Mouse (Mus musculus) CD4-positive, CD25-positive, alpha-beta regulatory T cell, adult 9 weeks (primary cell): ENCODE results near the gene Stx3. TPM values are rescaled to one million over a fixed set of nuclear protein-coding genes. Genes with fewer than 3 reads are reported as not detected.

ENCODE experiments used
- polyA plus RNA-seq: library from polyadenylated mRNA; unstranded; fragments of 100-300 nt; shearing (Covaris generic); gene quantifications from one replicate; pipeline ENCODE4 v1.2.1, GENCODE M21; 2017

The Stx3 gene
- 2.5 TPM for polyA plus RNA-seq

GRCm38 (mm10) chr19:11819143-11819700 lies at the start of gene Stx3:
Gene Stx3, minus strand, starts transcription at chr19:11819403.

GRCm38 (mm10) chr19:11860966-11861365 lies 41.8 kb upstream of the Stx3 start, which contains the start of gene Olfr1418:
Gene Olfr1418, minus strand, starts transcription at chr19:11861066.

GRCm38 (mm10) chr19:11839119-11839518 lies 19.9 kb upstream of the Stx3 start, which contains the start of gene Olfr1417:
Gene Olfr1417, minus strand, starts transcription at chr19:11839219.

DNA sequence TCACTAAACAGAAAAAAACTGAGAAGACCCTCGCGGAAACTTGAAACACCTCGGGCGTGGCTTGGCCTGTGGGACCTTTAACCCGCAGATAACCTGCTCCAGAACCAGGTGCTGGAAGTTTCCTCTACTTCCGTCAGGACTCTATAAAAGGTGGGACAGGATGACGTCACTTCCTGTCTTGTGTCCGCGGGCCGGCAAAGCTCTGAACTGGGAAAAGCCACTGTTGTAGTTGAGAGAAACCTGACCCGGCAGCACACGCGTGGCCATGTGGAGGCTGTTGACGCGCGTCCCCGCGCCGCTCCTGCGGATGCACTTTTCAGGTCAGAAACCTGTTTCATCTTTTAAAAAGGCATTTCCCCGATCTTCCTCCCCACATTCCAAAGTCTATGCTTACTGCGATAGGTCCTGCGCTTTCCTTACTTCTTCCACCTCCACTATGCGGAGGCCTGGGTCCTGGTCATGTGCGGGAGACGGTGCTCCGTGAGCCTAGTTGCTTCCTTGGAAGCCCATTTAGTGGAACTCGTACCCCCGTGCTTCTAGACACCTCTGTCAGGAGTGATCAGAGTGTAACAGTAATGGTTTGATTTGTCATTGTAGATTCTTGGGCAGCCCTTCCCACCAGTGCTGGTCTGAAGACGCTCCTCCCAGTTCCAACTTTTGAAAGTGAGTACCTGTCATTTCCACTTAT lies 48.9 kb downstream of the Stx3 start, which contains the start of gene Mrpl16:
TSS of gene Mrpl16 (plus strand) at position 187 of the 688 bp plus-strand sequence.

DNA sequence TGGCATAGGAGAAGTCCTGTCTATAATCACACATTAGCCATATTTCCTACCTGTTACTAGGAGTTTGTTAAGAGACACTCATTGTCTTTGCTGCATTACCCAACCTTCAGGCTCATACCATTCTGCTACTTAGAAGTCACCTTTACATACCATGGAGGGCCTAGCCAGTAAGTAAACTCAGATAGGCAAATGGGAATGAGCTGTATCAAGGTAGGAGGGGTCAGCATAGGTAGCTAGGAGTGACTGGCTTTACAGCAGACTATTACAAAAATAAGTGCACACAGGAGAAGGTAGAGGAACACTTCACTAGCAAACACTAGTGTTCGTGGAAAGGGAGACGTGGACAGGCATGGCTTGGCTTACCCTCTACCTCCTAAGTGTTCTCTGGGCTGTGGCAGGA lies 71.9 kb downstream of the Stx3 start, which contains the start of gene Gif:
TSS of gene Gif (plus strand) at position 257 of the 400 bp plus-strand sequence.

Other genes with a start within 250 kb of the Stx3 start
- gene Ms4a6d, start 214.6 kb downstream of the Stx3 start, polyA plus RNA-seq: 11.4 TPM
- gene Ms4a2, start 195.7 kb downstream of the Stx3 start, polyA plus RNA-seq: 0.11 TPM
- gene Ms4a3, start 178.6 kb downstream of the Stx3 start, polyA plus RNA-seq: not detected
- gene Oosp2, start 158.8 kb downstream of the Stx3 start, polyA plus RNA-seq: not detected
- 0.53 TPM for gene Oosp1, start 128.3 kb downstream of the Stx3 start, polyA plus RNA-seq
- not detected for gene Oosp3, start 122.3 kb downstream of the Stx3 start, polyA plus RNA-seq
- gene Gif, start 71.8 kb downstream of the Stx3 start, polyA plus RNA-seq: not detected
- gene Mrpl16, start 49.0 kb downstream of the Stx3 start, polyA plus RNA-seq: 50.3 TPM
- not detected for gene Olfr1417, start 19.8 kb upstream of the Stx3 start, polyA plus RNA-seq
- gene Olfr1418, start 41.7 kb upstream of the Stx3 start, polyA plus RNA-seq: not detected
- gene Olfr1419, start 55.7 kb upstream of the Stx3 start, polyA plus RNA-seq: not detected
- not detected for gene Olfr1420, start 67.2 kb upstream of the Stx3 start, polyA plus RNA-seq
- 19.9 TPM for gene Patl1, start 93.0 kb upstream of the Stx3 start, polyA plus RNA-seq
- gene Osbp, start 146.5 kb upstream of the Stx3 start, polyA plus RNA-seq: 3.4 TPM
- gene Olfr1423, start 221.9 kb upstream of the Stx3 start, polyA plus RNA-seq: not detected
- not detected for gene Olfr1424, start 243.3 kb upstream of the Stx3 start, polyA plus RNA-seq